In genomic region chr14:28675476-28675875, GRCm38 (mm10) we compare ENCODE assay signal across 9 mouse cellular contexts.
A peak's percentile ranks its signal among the peaks of the same experiment; 100 is the strongest.
DNase-seq lines count a peak whose midpoint lies in the region; ATAC-seq and TF ChIP-seq lines count a peak whose summit lies in the region.
"Had no signal": no experiment of that assay in that cellular context is flagged by ENCODE, and none has a peak within 500 bp of the region (broad histone marks: within the 10 kb centered on the region; RNA-seq: fewer than 3 reads in every experiment).

No protein-coding gene starts in this region.

- DNase-seq in heart, adult 11 months: peak; percentile 93
- peak; percentile 83 for DNase-seq in adrenal gland, postnatal 10 days
- peak; percentile 68 for DNase-seq in fibroblast of lung, adult 2 months (ENCODE audit: low read depth)
- peak; percentile 57 for DNase-seq in kidney, postnatal 14 days
- DNase-seq in lung, postnatal 0 days (ENCODE audit: low spot score): peak; percentile 24
- peak; percentile 47 for DNase-seq in urinary bladder, postnatal 14 days (ENCODE audit: low spot score)
- no peak for DNase-seq in thymus, postnatal 36 days

- WGBS in heart, embryonic 11.5 days (ENCODE audit: insufficient replicate concordance): 37% methylated on average over 5 of the region's 5 CpGs
- WGBS in lung, postnatal 0 days: 22% methylated on average over 5 of the region's 5 CpGs

- no peaks in the 10 kb centered on the region for H3K27me3 ChIP-seq in heart, embryonic 11.5 days (ENCODE audit: control insufficient read depth, insufficient read depth, low read length)
- no peaks in the 10 kb centered on the region for H3K27me3 ChIP-seq in lung, postnatal 0 days (replicated peaks; ENCODE audit: insufficient read depth, low read length)

- no peak overlapping the region for H3K4me2 ChIP-seq in heart, embryonic 11.5 days
- H3K4me2 ChIP-seq in lung, postnatal 0 days (replicated peaks; ENCODE audit: low read depth, low read length): no peak overlapping the region

- TF ChIP-seq EP300 in lung, postnatal 0 days (IDR thresholded peaks at IDR 0.05): no peak

- H3K36me3 ChIP-seq in heart, embryonic 11.5 days (ENCODE audit: control insufficient read depth, insufficient read depth, low read length): no peaks in the 10 kb centered on the region
- H3K36me3 ChIP-seq in lung, postnatal 0 days (ENCODE audit: insufficient read depth, low read length): no peaks in the 10 kb centered on the region

- no peak for ATAC-seq in heart, embryonic 11.5 days (replicated peaks; ENCODE audit: insufficient number of reproducible peaks, low FRiP score, low TSS enrichment)
- peak; percentile 21; the same call in 1 of the 2 replicates for ATAC-seq in lung, postnatal 0 days

- no peak for TF ChIP-seq CTCF in lung, postnatal 0 days (IDR thresholded peaks at IDR 0.05)

- no peak overlapping the region for H3K9ac ChIP-seq in heart, embryonic 11.5 days (ENCODE audit: low read depth, low read length)
- no peak overlapping the region for H3K9ac ChIP-seq in lung, postnatal 0 days (replicated peaks; ENCODE audit: low read depth)

- no peak overlapping the region for H3K27ac ChIP-seq in heart, embryonic 11.5 days (ENCODE audit: low read depth, low read length)
- no peak overlapping the region for H3K27ac ChIP-seq in lung, postnatal 0 days (ENCODE audit: low read length)
- H3K27ac ChIP-seq: macrophage had no signal

- no peak overlapping the region for H3K4me3 ChIP-seq in heart, embryonic 11.5 days (ENCODE audit: low read depth, low read length)
- no peak overlapping the region for H3K4me3 ChIP-seq in lung, postnatal 0 days (ENCODE audit: low read depth, low read length)

- H3K4me1 ChIP-seq in heart, embryonic 11.5 days (ENCODE audit: control insufficient read depth, insufficient read depth, low read length): no peaks in the 10 kb centered on the region
- H3K4me1 ChIP-seq in lung, postnatal 0 days (ENCODE audit: insufficient read depth, low read depth, low read length): no peaks in the 10 kb centered on the region

- H3K9me3 ChIP-seq in heart, embryonic 11.5 days (replicated peaks; ENCODE audit: control insufficient read depth, low read length): no peaks in the 10 kb centered on the region
- H3K9me3 ChIP-seq in lung, postnatal 0 days (ENCODE audit: low read length): no peaks in the 10 kb centered on the region

Comparison
In these comparisons a context has a peak if more than half of its experiments do, and no peak if none do; other contexts are left out.
1. DNase-seq: peak in heart, adult 11 months (single experiment), adrenal gland, postnatal 10 days (single experiment), fibroblast of lung, adult 2 months (single experiment), kidney, postnatal 14 days (single experiment), lung, postnatal 0 days (single experiment) and urinary bladder, postnatal 14 days (single experiment); none in thymus, postnatal 36 days (0 of 2).